ENCODE assay signal across 1 mouse cellular context in the genomic region with DNA sequence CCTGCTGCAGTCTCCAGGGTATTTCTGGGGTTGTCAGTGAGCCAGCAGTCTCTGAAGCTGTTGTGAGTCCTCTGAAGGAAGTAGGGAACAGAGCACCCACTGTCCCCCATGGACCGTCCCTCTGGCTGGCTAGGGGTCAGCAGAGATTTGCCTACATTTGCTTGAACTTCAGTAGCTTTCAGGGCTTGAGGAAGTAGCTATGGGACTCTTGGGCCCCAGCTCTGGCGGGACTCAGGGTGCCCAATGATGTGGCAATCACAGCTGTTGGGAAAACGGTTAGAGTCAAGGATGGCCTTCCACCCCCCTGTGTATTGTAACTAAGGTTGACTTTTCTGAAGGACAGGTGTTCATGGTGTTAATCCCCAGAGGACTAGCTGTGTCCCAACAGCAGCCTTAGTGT.
TF ChIP-seq lines count a peak whose summit lies in the region.

No protein-coding gene starts in this region.

TF ChIP-seq in MEL, 35 proteins besides CTCF, POLR2A, EP300 and RAD21 (continued from another document):
- no peak for TF ChIP-seq ZNF384 (IDR thresholded peaks at IDR 0.05; ENCODE audit: low read depth, low read length)
- no peak for TF ChIP-seq TBP (IDR thresholded peaks at IDR 0.05; ENCODE audit: low read depth, low read length)
- no peak for TF ChIP-seq KAT2A (conservative IDR thresholded peaks at IDR 0.05; ENCODE audit: low read depth, low read length)
- TF ChIP-seq ELF1 (IDR thresholded peaks at IDR 0.05; ENCODE audit: low read depth, low read length), result no peak
- no peak for TF ChIP-seq MYB (IDR thresholded peaks at IDR 0.05; ENCODE audit: low read depth, low read length)
